Mouse (Mus musculus): ENCODE results near the gene Crb1.

- no peak for TF ChIP-seq CTCF (IDR thresholded peaks at IDR 0.05; ENCODE audit: insufficient read depth, low read length)
- TF ChIP-seq POLR2A (IDR thresholded peaks at IDR 0.05; ENCODE audit: borderline replicate concordance, extremely low read depth, low read depth, low read length), result no peak
These were observed 223.4 kb downstream of the Crb1 start for GRCm38 (mm10) chr1:139153493-139153892.
